Mouse (Mus musculus) heart, embryonic 13.5 days (tissue): ENCODE data around the gene Hdac10. TPM values are rescaled to one million over a fixed set of nuclear protein-coding genes. Genes with fewer than 3 reads are reported as not detected.

Experiments used
- ATAC-seq: fragments of 200-750 bp; cut with Nextera tagmentation; 2 replicates; pipeline ENCODE4 v1.8.0; 2017; ENCODE audit warnings: moderate TSS enrichment; ENCODE audit not compliant: insufficient number of reproducible peaks, low FRiP score, low TSS enrichment; ENCODE audit errors: extremely low read depth
- H3K27ac ChIP-seq: fragments of 300-500 bp; sonication (generic); replicated peaks from 2 replicates; pipeline ENCODE4 v1.5.1; 2015; ENCODE audit warnings: moderate library complexity, mild to moderate bottlenecking, inconsistent platforms
- H3K27me3 ChIP-seq: fragments of 300-500 bp; sonication (generic); replicated peaks from 2 replicates; pipeline ENCODE4 v1.6.1; 2015; ENCODE audit warnings: mild to moderate bottlenecking, inconsistent platforms
- H3K36me3 ChIP-seq: fragments of 300-500 bp; sonication (generic); 2 replicates; pipeline ENCODE4 v1.6.1; 2015; ENCODE audit warnings: mild to moderate bottlenecking, inconsistent platforms
- H3K4me1 ChIP-seq: fragments of 300-500 bp; sonication (generic); 2 replicates; pipeline ENCODE4 v1.6.1; 2015; ENCODE audit warnings: inconsistent platforms
- H3K4me2 ChIP-seq: fragments of 300-500 bp; sonication (generic); 2 replicates; pipeline ENCODE4 v1.6.1; 2015; ENCODE audit warnings: inconsistent platforms, mild to moderate bottlenecking, moderate library complexity
- H3K4me3 ChIP-seq: fragments of 300-500 bp; sonication (generic); 2 replicates; pipeline ENCODE4 v1.5.1; 2015; ENCODE audit warnings: moderate library complexity, mild to moderate bottlenecking, inconsistent platforms
- H3K9ac ChIP-seq: fragments of 300-500 bp; sonication (generic); 2 replicates; pipeline ENCODE4 v1.6.1; 2015; ENCODE audit warnings: inconsistent platforms, mild to moderate bottlenecking, moderate library complexity
- H3K9me3 ChIP-seq: fragments of 300-500 bp; sonication (generic); 2 replicates; pipeline ENCODE4 v1.6.1; 2016; ENCODE audit warnings: inconsistent platforms
- WGBS: fragments of 180-500 bp; shearing (Covaris S2); methylation state at CpG from one replicate; pipeline ENCODE4 v1.1.7; 2015; ENCODE audit warnings: mixed read lengths; 5-methylcytosine and 5-hydroxymethylcytosine counted together
- microRNA-seq: library from miRNA; unstranded; fragments of <30 nt; microRNA quantifications from one replicate; pipeline ENCODE4, GENCODE M21; 2016
- polyA plus RNA-seq: library from polyadenylated mRNA; unstranded; fragments of >200 nt; fragmentation: Nextera tagmentation; extraction: Ambion mirVana; gene quantifications from 2 replicates; pipeline ENCODE4 v1.2.1, GENCODE M21; 2015

Hdac10 gene
- polyA plus RNA-seq, 1 experiment from 2014 or later = 15.0 TPM

GRCm38 (mm10) chr15:89073993-89074603, 54.4 kb downstream of the Hdac10 start:
- no peak for ATAC-seq
- H3K27ac ChIP-seq = peak overlapping the region; percentile 96
- H3K4me2 ChIP-seq = peak overlapping the region; percentile 91
- 34% methylated on average over 10 of the region's 10 CpGs for WGBS
- no peaks in the 10 kb centered on the region for H3K36me3 ChIP-seq
- no peaks in the 10 kb centered on the region for H3K9me3 ChIP-seq
- peaks cover 60% of the 10 kb centered on the region for H3K4me1 ChIP-seq
- peaks cover 19% of the 10 kb centered on the region for H3K27me3 ChIP-seq
- peak overlapping the region; percentile 57 for H3K9ac ChIP-seq
- no peak overlapping the region for H3K4me3 ChIP-seq

Small RNA genes within 50 kb of the gene (microRNA-seq; reads per million reads assigned to microRNA genes)
- gene Mir7118 = 0.61 reads per million

Other genes starting within 250 kb of the Hdac10 start
- not detected in 2 replicates for gene Ttll8, start 174.3 kb downstream of the Hdac10 start, polyA plus RNA-seq
- 0.05 TPM in 1 of 2 replicates, not detected in the other for gene Mlc1, start 149.7 kb downstream of the Hdac10 start, polyA plus RNA-seq
- gene Mov10l1, start 145.8 kb downstream of the Hdac10 start, polyA plus RNA-seq = 62.8 and 67.4 TPM in 2 replicates
- gene Panx2, start 69.0 kb downstream of the Hdac10 start, polyA plus RNA-seq = 1.6 and 2.1 TPM in 2 replicates
- gene Trabd, start 53.6 kb downstream of the Hdac10 start, polyA plus RNA-seq = 52.4 and 52.7 TPM in 2 replicates
- 10.8 and 11.6 TPM in 2 replicates for gene Selenoo, start 39.6 kb downstream of the Hdac10 start, polyA plus RNA-seq
- 8.9 and 10.7 TPM in 2 replicates for gene Tubgcp6, start 5.6 kb downstream of the Hdac10 start, polyA plus RNA-seq
- 19.0 and 20.4 TPM in 2 replicates for gene Mapk12, start 12.0 kb upstream of the Hdac10 start, polyA plus RNA-seq
- gene Mapk11, start 20.9 kb upstream of the Hdac10 start, polyA plus RNA-seq = 3.8 and 4.0 TPM in 2 replicates
- gene Plxnb2, start 52.1 kb upstream of the Hdac10 start, polyA plus RNA-seq = 84.6 and 99.0 TPM in 2 replicates
- gene Dennd6b, start 67.8 kb upstream of the Hdac10 start, polyA plus RNA-seq = 17.4 and 17.9 TPM in 2 replicates
- gene Ppp6r2, start 82.9 kb upstream of the Hdac10 start, polyA plus RNA-seq = 20.5 and 20.8 TPM in 2 replicates
- gene Sbf1, start 186.6 kb upstream of the Hdac10 start, polyA plus RNA-seq = 34.3 and 38.3 TPM in 2 replicates
- 0.66 and 0.85 TPM in 2 replicates for gene Adm2, start 194.0 kb upstream of the Hdac10 start, polyA plus RNA-seq
- 0.34 TPM in 1 of 2 replicates, not detected in the other for gene Miox, start 205.7 kb upstream of the Hdac10 start, polyA plus RNA-seq
- gene Lmf2, start 227.0 kb upstream of the Hdac10 start, polyA plus RNA-seq = 43.8 and 46.2 TPM in 2 replicates
- 94.1 and 109 TPM in 2 replicates for gene Ncaph2, start 227.0 kb upstream of the Hdac10 start, polyA plus RNA-seq
- 7.1 and 7.2 TPM in 2 replicates for gene Sco2, start 245.1 kb upstream of the Hdac10 start, polyA plus RNA-seq
- gene Tymp, start 248.3 kb upstream of the Hdac10 start, polyA plus RNA-seq = 0.99 and 1.0 TPM in 2 replicates